Mouse (Mus musculus) spleen, postnatal 14 days (tissue): ENCODE measurements around the gene Olfr876.
"Not testable (repeated sequence)": the region's sequence is repeated elsewhere in the genome, so short reads cannot be mapped to it uniquely, and the experiment has no call there.

Experiments
- DNase-seq, 2 experiments: peaks; one replicate each; pipeline ENCODE4 v3.0.0; 2021 to 2022; ENCODE audit warnings: low spot score in 2 of 2

Gene Olfr876

GRCm38 (mm10) chr9:37802731-37803130, at the start of gene Olfr876:
Gene Olfr876, plus strand, starts transcription at chr9:37803031.
- no peak for DNase-seq

DNA sequence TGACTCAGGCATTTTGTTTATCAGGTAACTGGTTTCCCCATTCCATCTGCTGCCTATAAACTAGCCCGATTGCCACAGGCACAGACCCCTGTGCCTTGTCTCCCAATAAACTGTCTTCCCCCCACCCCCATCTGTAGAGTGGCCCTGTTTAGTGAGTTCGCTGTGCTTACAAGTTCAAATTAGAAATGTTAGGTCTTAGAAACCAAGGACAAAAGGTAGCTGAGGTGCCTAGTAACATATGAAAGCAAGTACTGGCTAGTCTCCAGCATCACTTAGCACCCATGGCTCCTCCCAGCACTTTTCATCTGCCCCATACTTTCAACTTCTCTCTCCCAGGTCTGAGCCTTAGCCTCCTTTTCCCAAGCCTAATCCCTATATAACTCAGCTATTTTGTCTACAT, 41.1 kb upstream of the Olfr876 start:
- no peak for DNase-seq

DNA sequence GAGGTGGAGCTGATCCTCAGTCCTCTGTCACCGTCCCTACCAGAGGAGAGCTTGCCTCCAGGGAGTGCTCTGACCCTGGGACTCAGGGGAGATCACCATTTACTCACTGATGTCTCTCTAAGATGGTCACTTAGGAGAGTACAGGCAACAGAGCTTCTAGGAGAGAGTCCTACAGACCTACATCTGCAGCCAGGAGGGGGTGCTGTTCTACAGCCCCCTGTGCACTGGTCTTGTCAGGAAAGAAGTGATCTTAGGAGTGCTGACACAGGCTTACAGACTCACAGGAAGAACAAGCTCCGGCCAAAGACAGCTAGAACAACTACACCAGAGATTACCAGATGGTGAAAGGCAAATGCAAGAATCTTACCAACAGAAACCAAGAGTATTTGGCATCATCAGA, 40.3 kb upstream of the Olfr876 start:
- no peak for DNase-seq

DNA sequence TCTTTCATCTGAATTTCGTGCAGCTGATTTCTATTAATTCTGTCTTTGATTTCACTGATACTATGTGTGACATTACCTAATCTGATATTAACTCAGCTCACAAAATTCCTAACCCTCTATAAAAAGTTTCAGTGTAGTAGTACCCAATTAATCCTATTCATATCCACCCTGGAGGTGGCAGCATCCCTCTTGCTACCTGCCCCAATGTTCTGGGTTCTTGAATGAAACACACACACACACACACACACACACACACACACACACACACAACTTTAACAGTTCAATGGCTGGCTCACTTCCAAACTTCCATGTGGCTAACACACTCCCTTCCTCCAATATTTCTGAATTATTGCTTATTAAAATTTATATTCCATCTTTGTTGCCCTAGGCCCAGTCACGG, 32.2 kb upstream of the Olfr876 start:
- DNase-seq = no peak

DNA sequence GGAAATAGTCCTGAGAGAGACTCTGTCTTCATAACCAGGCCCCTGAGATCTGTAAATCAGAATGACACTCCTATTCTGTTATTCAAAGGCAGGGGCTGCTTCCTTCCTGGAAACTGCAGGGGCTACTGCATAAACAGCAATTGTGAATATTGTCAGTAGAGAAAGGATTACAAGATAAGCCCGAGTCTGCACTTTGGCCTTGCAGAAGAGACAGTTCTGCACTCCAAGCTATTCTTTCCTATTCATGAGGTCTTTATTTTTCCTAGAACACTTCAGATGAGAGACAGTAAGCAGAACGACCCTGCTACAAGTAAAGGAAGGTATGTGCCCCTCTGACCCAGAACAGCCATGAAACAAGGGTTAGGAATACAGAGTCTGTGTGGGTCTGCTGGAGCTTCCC, 31.1 kb upstream of the Olfr876 start, which contains the start of gene Olfr875:
Olfr875 (plus strand) TSS at position 99 of the 400 bp plus-strand sequence.
- DNase-seq = no peak

GRCm38 (mm10) chr9:37782766-37783260, 20.0 kb upstream of the Olfr876 start:
- no peak for DNase-seq

GRCm38 (mm10) chr9:37783394-37784387, 19.1 kb upstream of the Olfr876 start:
- DNase-seq = not testable (repeated sequence)

- DNase-seq = no peak
Observed at GRCm38 (mm10) chr9:37786411-37786810, 16.4 kb upstream of the Olfr876 start.

DNA sequence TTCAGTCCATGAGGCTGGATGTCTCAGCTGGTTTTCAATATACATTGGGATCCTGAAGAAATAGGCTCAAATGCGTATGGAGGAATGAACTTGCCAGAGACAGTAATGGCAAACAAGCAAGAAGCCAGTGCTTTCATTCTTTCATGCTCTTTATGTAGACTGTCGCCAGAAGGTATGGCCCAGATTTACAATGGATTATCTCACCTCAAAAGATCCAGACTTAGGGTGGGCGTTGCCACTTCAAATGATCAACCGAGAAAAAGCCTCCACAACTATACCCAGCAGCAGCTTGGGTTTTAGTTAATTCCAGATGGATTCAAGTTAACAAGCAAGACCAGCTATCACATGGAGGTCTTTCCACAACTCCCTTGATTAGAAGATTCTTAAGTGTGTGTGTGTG, 776 bp upstream of the Olfr876 start:
- DNase-seq = no peak

DNA sequence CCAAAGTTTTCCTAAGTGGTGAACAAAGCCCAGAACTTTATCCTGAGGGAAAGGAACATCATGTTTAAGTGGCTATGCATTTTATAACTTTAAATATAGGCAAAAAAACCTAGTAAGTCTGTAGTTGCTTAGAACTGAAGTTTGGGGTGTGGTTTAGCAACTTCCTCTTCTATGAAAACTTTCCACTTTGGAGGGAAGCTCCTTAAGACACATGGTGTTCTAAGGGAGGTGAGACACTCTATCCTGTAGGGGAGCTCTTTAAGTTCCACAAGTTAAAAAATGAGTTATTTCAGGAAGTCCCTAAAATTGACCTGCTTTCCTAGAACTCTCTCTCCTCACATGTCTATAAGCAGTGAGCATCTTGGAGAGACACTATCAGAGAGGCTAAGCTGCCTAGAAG, 4.4 kb downstream of the Olfr876 start:
- DNase-seq = no peak

GRCm38 (mm10) chr9:37808456-37808855, 5.6 kb downstream of the Olfr876 start:
- no peak for DNase-seq

- DNase-seq = no peak
Observed at GRCm38 (mm10) chr9:37808976-37809375, 6.1 kb downstream of the Olfr876 start.

DNA sequence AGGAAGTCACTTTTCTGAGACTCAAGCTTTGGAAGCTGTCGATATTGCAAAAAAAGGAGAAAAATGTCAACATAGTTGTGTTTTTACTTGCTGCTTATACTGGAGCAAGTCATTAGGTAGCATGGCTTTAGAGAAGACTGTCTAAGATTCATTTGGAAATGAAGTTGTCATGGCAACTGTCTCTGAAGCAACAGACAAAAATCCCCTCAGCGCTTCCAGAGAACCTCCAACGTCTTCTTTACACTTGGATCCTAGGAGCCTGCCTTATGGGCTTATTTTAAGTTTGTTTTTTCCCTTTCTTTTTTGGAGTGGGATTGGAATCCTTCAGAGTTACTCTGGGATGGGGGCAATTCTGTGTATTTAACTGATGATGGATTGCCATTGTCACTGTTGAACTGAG, 11.9 kb downstream of the Olfr876 start:
- no peak for DNase-seq

- no peak for DNase-seq
Observed at GRCm38 (mm10) chr9:37829881-37830280, 27.1 kb downstream of the Olfr876 start.

- no peak for DNase-seq
Observed at GRCm38 (mm10) chr9:37833341-37833740, 30.5 kb downstream of the Olfr876 start.

- no peak for DNase-seq
Observed at GRCm38 (mm10) chr9:37849267-37849666, 46.4 kb downstream of the Olfr876 start.

DNA sequence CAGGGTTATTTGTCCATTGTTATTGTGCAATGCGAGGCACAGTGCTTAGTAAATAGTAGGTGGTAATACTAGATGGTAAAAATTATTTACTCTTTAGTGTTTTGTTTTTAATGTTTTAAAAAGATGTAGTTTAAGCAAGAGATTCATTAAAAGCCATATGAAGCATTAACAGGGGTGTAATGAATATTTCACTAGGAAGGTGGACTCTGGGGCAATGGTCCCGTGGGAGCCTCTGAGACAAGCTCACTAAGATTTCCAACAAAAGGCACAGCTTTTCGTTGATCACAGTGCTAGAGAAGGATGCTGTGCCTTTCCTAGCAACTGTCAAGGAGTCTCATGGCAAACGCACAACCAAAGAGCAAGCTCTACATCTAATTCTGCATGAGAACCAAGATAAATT, 51.1 kb downstream of the Olfr876 start, which contains the start of gene Olfr877:
Olfr877 (plus strand) TSS at position 301 of the 400 bp plus-strand sequence.
- DNase-seq = no peak
